Mouse (Mus musculus) hindbrain, embryonic 12.5 days (tissue): ENCODE data around the gene Gm7951. TPM values are rescaled to one million over a fixed set of nuclear protein-coding genes. Genes with fewer than 3 reads are reported as not detected.
"Not testable (repeated sequence)": the region's sequence is repeated elsewhere in the genome, so short reads cannot be mapped to it uniquely, and the experiment has no call there.

ENCODE experiments used
- ATAC-seq: fragments of 200-750 bp; cut with Nextera tagmentation; 2 replicates; pipeline ENCODE4 v1.8.0; 2017; ENCODE audit warnings: moderate TSS enrichment; ENCODE audit not compliant: low FRiP score
- H3K27ac ChIP-seq: fragments of 300-500 bp; sonication (generic); 2 replicates; pipeline ENCODE4 v1.5.1; 2016; ENCODE audit warnings: mild to moderate bottlenecking
- H3K27me3 ChIP-seq: fragments of 300-500 bp; sonication (generic); 2 replicates; pipeline ENCODE4 v1.6.1; 2016; ENCODE audit warnings: mild to moderate bottlenecking
- H3K36me3 ChIP-seq: fragments of 300-500 bp; sonication (generic); 2 replicates; pipeline ENCODE4 v1.6.1; 2016; ENCODE audit warnings: mild to moderate bottlenecking
- H3K4me1 ChIP-seq: fragments of 300-500 bp; sonication (generic); 2 replicates; pipeline ENCODE4 v1.6.1; 2016
- H3K4me2 ChIP-seq: fragments of 300-500 bp; sonication (generic); replicated peaks from 2 replicates; pipeline ENCODE4 v1.6.1; 2016; ENCODE audit warnings: mild to moderate bottlenecking
- H3K4me3 ChIP-seq: fragments of 300-500 bp; sonication (generic); 2 replicates; pipeline ENCODE4 v1.5.1; 2016; ENCODE audit warnings: mild to moderate bottlenecking
- H3K9ac ChIP-seq: fragments of 300-500 bp; sonication (generic); 2 replicates; pipeline ENCODE4 v1.6.1; 2016; ENCODE audit warnings: mild to moderate bottlenecking, moderate library complexity
- H3K9me3 ChIP-seq: fragments of 300-500 bp; sonication (generic); replicated peaks from 2 replicates; pipeline ENCODE4 v1.6.1; 2016; ENCODE audit warnings: mild to moderate bottlenecking
- WGBS: fragments of 180-500 bp; shearing (Covaris S2); methylation state at CpG from one replicate; pipeline ENCODE4 v1.1.7; 2016; 5-methylcytosine and 5-hydroxymethylcytosine counted together
- polyA plus RNA-seq: library from polyadenylated mRNA; unstranded; fragments of >200 nt; fragmentation: Nextera tagmentation; extraction: Ambion mirVana; gene quantifications from 2 replicates; pipeline ENCODE4 v1.2.1, GENCODE M21; 2016

Gm7951 gene
- polyA plus RNA-seq = not detected in 2 replicates

- not testable (repeated sequence) for H3K4me2 ChIP-seq, ATAC-seq, H3K27ac ChIP-seq, H3K9ac ChIP-seq, H3K4me1 ChIP-seq, H3K27me3 ChIP-seq, H3K36me3 ChIP-seq, H3K4me3 ChIP-seq, H3K9me3 ChIP-seq
- WGBS = 86% methylated on average over 1 of the region's 2 CpGs
Measured at GRCm38 (mm10) chr14:42117269-42117668, at the start of gene Gm7951. TSS of gene Gm7951 (minus strand) at chr14:42117369.

- H3K27me3 ChIP-seq, H3K4me1 ChIP-seq, H3K9ac ChIP-seq, H3K36me3 ChIP-seq, ATAC-seq, H3K4me3 ChIP-seq, H3K9me3 ChIP-seq, H3K27ac ChIP-seq, H3K4me2 ChIP-seq: not testable (repeated sequence)
- WGBS = 85% methylated on average over 2 of the region's 2 CpGs
Measured at GRCm38 (mm10) chr14:42162522-42162921, 45.4 kb upstream of the Gm7951 start, which contains the start of gene Gm17027. TSS of gene Gm17027 (minus strand) at chr14:42162622.

GRCm38 (mm10) chr14:42134571-42134970 is 17.4 kb upstream of the Gm7951 start:
- not testable (repeated sequence) for H3K4me1 ChIP-seq

GRCm38 (mm10) chr14:42133806-42134205 is 16.6 kb upstream of the Gm7951 start:
- WGBS = 61% methylated on average over 10 of the region's 14 CpGs
- not testable (repeated sequence) for ATAC-seq, H3K27me3 ChIP-seq, H3K4me2 ChIP-seq, H3K9ac ChIP-seq, H3K4me3 ChIP-seq, H3K9me3 ChIP-seq, H3K36me3 ChIP-seq, H3K27ac ChIP-seq, H3K4me1 ChIP-seq

More at GRCm38 (mm10) chr14:42134571-42134970, 17.4 kb upstream of the Gm7951 start:
- H3K9ac ChIP-seq, ATAC-seq, H3K4me2 ChIP-seq, H3K27me3 ChIP-seq, H3K36me3 ChIP-seq, H3K27ac ChIP-seq, H3K9me3 ChIP-seq, H3K4me3 ChIP-seq: not testable (repeated sequence)
- WGBS = 80% methylated on average over 7 of the region's 8 CpGs

Other genes starting within 250 kb of the Gm7951 start
- gene Gm7980, start 210.1 kb downstream of the Gm7951 start, polyA plus RNA-seq = not detected in 2 replicates
- gene 1700049E17Rik1, start 192.4 kb downstream of the Gm7951 start, polyA plus RNA-seq = not detected in 2 replicates
- not detected in 2 replicates for gene 1700024B05Rik, start 173.4 kb downstream of the Gm7951 start, polyA plus RNA-seq
- not detected in 2 replicates for gene Gm6401, start 149.4 kb downstream of the Gm7951 start, polyA plus RNA-seq
- not detected in 2 replicates for gene Gm3543, start 134.0 kb downstream of the Gm7951 start, polyA plus RNA-seq
- not detected in 2 replicates for gene Gm17027, start 45.3 kb upstream of the Gm7951 start, polyA plus RNA-seq
- gene Gm3573, start 73.4 kb upstream of the Gm7951 start, polyA plus RNA-seq = not detected in 2 replicates
- not detected in 2 replicates for gene Gm17026, start 142.7 kb upstream of the Gm7951 start, polyA plus RNA-seq
- gene Gm9611, start 180.0 kb upstream of the Gm7951 start, polyA plus RNA-seq = not detected in 2 replicates
- not detected in 2 replicates for gene Gm7995, start 192.8 kb upstream of the Gm7951 start, polyA plus RNA-seq